Mouse (Mus musculus): ENCODE measurements around the gene Naa40. TPM values are rescaled to one million over a fixed set of nuclear protein-coding genes. Genes with fewer than 3 reads are reported as not detected.

Naa40 gene
- 66.8 and 78.6 TPM in 2 replicates for total RNA-seq (2014; fragmentation: Nextera tagmentation)
- total RNA-seq (2017), result 45.4 and 49.0 TPM in 2 replicates

- ATAC-seq (replicated peaks; ENCODE audit: low FRiP score, low TSS enrichment, poor library complexity, severe bottlenecking), result peak; percentile 82
Observed at GRCm38 (mm10) chr19:7240782-7241690, at the start of gene Naa40. TSS of gene Naa40 (minus strand) at chr19:7241183.

DNA sequence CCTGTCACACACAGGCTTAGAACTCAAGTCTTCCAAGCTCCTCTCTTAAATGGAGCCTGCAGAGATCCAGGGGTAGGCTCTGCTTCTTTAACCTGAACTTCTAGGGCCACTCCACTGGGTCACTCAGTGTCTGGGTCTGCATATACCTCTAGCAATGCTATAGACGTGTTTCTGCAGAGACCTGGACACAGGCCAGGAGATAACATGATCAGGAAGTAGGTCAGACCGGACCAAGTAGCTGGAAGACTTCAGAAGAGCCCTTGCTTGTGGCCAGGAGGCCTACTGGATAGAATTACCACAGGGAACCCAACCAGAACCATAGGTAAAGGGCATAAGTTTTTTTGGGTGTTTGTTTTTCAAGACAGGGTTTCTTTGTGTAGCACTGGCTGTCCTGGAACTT lies 48.8 kb upstream of the Naa40 start:
- ATAC-seq (replicated peaks; ENCODE audit: low FRiP score, low TSS enrichment, poor library complexity, severe bottlenecking), result no peak

- ATAC-seq (replicated peaks; ENCODE audit: low FRiP score, low TSS enrichment, poor library complexity, severe bottlenecking), result no peak
Observed at GRCm38 (mm10) chr19:7288288-7288687, 47.3 kb upstream of the Naa40 start.

DNA sequence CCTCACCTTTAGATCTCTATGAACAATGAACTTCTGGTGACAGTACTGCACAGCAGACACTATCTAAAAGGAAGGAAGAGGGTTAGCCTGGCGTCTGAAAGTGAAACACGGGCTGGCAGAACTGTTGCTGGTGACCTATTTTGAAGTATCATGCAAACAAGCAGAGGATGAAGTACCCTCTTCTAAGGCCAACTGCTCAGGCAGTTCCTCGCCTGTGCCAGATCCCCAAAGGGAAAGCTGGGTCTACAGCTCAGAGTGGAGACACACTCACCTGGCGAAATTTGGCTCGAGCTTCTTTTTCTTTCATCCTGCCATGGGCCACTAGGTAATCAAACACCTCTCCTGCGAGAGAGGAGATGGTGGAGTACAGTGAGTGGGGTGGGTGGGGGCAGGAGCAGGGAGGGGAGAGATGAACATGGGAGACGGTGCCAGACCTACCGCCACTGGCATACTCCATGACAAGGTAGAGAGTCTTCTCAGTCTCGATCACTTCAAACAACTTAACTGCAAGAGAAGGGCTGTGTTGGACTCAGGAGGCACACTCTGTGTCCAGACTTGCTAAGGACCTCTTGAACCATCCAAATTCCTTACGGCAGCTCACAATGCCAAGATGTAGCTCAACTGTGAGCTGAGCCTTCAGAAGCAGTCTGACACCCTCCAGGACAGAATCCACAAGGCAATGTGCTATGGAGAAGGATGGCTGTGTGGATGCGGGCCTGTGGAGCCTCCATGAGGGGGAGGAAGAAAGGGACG lies 45.8 kb upstream of the Naa40 start:
- ATAC-seq (replicated peaks; ENCODE audit: low FRiP score, low TSS enrichment, poor library complexity, severe bottlenecking), result no peak

DNA sequence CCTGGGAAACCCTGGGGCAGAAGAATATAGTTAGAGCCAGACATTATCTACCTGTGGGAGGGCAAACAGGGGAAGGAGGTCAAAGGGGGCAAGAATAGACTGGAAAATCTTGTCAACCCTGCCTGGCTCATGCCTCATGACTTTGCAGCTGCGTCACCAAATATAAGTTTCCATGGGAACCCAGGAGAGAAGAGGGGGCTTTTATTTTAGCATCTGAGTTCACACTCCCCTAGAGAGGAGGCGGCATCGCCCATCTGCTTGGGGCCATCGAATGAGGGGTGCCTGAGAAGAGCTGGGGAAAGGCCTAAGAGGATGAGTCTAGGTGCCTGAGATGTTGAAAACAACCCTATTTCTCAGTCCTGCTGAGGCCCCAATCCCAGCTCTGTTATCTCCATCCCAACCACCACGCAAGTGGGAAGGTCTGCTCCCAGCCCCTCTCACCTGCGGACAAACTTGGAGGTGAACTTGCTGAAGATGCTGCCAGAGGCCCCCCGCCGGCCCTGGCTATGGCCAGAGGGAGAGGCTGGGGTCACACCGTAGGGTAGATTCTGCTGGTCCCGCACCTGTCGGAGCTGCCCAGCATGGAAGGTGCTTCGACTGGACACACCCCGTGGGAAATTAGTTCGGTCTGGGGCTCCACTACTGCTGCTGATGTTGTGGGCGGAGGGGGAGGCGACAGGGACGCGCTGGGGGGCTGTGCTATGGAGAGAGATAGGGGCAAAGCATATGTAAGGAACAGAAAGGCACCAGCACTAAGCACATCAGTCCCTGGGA lies 39.8 kb upstream of the Naa40 start:
- no peak for ATAC-seq (replicated peaks; ENCODE audit: low FRiP score, low TSS enrichment, poor library complexity, severe bottlenecking)

- ATAC-seq (replicated peaks; ENCODE audit: low FRiP score, low TSS enrichment, poor library complexity, severe bottlenecking), result no peak; the same call in 1 of the 2 replicates
Observed at GRCm38 (mm10) chr19:7279114-7279513, 38.1 kb upstream of the Naa40 start.

- no peak for ATAC-seq (replicated peaks; ENCODE audit: low FRiP score, low TSS enrichment, poor library complexity, severe bottlenecking)
Observed at GRCm38 (mm10) chr19:7278200-7278906, 37.4 kb upstream of the Naa40 start.

GRCm38 (mm10) chr19:7276796-7277195 lies 35.8 kb upstream of the Naa40 start:
- no peak for ATAC-seq (replicated peaks; ENCODE audit: low FRiP score, low TSS enrichment, poor library complexity, severe bottlenecking)

GRCm38 (mm10) chr19:7276053-7276659 lies 35.2 kb upstream of the Naa40 start:
- no peak for ATAC-seq (replicated peaks; ENCODE audit: low FRiP score, low TSS enrichment, poor library complexity, severe bottlenecking)

DNA sequence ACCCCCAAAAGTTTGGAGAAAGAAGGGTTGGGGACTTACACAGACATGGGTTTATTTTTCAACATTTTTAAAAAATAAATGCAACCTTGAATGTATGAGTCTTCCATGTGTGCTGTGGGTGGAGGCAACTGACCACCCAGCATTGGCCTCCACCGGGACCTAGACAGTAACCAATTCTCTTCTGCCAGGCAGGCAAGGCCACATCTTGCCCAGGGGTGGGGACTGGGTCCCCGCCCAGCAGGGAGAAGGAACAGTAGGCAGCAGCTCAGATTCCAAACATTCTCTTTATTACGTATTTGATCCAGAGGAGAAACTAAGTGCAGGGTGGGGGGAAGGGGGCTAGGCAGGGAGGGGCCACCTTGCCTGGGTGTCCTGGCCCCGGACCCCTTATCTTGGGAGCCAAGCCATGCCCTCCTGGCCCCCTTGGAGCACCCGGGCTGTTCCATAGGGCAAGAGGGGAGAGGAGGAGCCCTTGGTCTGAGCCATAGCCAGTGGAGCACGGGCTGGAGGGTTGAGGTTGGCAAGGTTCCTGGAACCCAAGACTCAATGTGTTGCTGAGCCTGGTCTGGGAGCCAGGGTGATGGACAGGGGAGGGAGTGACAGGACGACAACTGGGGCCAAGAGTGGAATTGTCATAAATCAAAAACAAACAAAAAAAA lies 34.3 kb upstream of the Naa40 start:
- ATAC-seq (replicated peaks; ENCODE audit: low FRiP score, low TSS enrichment, poor library complexity, severe bottlenecking), result no peak

DNA sequence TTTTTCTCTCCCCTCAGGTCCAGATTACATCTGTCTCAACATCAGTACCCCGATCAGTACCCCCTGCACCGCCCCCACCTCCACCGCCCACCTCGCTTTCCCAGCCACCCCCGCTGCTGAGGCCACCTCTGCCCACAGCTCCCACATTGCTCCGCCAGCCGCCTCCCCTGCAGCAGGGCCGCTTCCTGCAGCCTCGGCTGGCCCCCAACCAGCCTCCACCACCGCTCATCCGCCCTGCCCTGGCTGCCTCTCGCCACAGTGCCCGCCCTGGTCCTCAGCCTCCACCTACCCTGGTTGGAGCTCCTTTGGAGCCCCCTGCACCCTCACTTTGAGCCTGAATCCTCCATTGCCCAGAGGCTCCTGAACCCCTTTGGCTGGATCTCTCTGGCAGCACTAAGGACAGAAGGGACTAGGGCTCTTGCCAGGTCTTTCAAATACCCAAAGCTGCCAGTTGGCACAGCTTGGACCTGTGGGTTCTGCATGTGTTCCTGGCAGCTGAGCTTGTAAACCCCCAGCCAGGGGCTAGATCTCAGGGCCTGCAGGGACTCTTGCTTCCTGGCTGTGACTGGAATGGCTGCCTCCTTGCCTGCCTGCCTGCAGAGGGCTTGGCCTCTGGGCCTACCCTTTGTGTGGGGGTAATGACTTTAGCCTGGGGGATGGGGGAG lies 33.5 kb upstream of the Naa40 start:
- no peak for ATAC-seq (replicated peaks; ENCODE audit: low FRiP score, low TSS enrichment, poor library complexity, severe bottlenecking)

- ATAC-seq (replicated peaks; ENCODE audit: low FRiP score, low TSS enrichment, poor library complexity, severe bottlenecking), result no peak
Observed at GRCm38 (mm10) chr19:7273486-7273885, 32.5 kb upstream of the Naa40 start.

DNA sequence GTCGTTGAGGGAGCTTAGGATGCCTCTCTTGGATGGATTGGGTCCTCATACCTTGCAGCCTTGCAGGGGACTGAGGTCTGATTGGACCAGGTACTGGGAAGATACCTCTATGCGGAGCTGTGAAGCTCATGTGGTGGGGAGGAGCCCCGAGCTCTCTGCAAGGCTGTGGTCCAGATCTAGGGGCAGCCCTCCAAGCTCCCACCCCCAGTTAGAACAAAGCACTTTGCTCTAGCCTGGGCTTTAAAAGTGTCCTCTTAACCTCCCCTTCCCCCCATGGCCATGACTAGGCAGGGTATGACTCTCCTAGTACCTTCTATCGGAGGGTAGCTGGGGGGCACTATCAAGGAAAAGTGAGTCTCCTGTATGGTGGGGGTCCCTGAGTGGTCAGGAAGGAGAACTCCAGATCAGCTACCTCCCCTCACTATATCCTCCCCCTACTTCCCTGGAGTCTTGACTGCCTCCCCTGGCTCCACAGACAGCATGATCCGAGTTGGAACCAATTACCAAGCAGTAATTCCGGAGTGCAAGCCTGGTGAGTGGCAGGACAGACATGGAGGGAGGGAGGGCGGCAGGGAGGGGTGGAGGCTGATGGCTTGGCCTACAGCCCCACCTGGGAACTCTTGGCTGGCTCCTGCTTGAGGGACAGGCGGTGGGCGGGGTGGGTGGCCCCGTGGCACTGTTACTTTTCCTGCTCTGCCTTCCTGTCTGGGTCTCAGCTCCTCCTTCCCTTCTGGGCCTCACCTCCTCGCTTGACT lies 28.5 kb upstream of the Naa40 start:
- no peak for ATAC-seq (replicated peaks; ENCODE audit: low FRiP score, low TSS enrichment, poor library complexity, severe bottlenecking)

GRCm38 (mm10) chr19:7268722-7269090 lies 27.7 kb upstream of the Naa40 start:
- ATAC-seq (replicated peaks; ENCODE audit: low FRiP score, low TSS enrichment, poor library complexity, severe bottlenecking), result peak; percentile 44

GRCm38 (mm10) chr19:7267781-7268721 lies 27.1 kb upstream of the Naa40 start:
- ATAC-seq (replicated peaks; ENCODE audit: low FRiP score, low TSS enrichment, poor library complexity, severe bottlenecking), result no peak

DNA sequence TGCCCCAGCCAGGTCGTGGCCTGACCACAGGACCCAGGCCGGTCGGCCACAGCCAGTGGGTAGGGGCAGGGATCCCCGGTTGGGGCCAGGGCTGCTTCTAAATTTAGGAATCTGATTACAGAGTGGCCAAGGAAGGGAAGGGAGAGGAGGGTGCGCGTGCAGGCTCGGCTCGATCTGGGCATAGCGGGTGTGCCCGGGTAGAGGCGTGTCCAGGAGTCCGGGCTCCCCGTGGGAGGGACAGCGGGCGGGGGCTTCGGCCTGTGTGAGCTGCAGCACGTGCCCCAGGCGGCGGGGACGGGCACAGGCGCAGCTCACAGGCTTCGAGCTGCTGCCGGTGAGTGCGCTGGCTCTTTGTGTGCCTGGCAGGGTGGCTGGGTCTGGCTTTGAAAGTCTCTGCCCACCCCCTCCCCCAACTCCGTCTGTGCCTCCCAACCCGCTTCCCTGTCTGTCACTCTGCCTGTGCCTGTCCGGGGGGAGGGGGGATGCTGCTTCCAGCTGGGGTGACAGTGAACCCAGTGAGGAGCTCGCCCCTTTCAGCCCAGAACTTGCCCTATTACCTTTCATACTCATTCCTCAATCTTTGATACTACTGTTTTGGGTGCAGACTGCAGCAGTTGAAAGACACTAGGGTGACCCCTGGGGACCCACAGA lies 26.2 kb upstream of the Naa40 start, which contains the start of gene Rcor2:
Rcor2 (plus strand) TSS at position 235 of the 651 bp plus-strand sequence.
- peak; percentile 23 for ATAC-seq (replicated peaks; ENCODE audit: low FRiP score, low TSS enrichment, poor library complexity, severe bottlenecking)
